Mouse (Mus musculus) liver, postnatal 0 days (tissue): Measurements from ENCODE around the gene Nanos1.

ENCODE experiments used
- CTCF ChIP-seq: sonication (generic); IDR thresholded peaks from 2 replicates; pipeline ENCODE4 v1.5.1; 2016; ENCODE audit warnings: antibody characterized with exemption, low read depth
- EP300 ChIP-seq: IDR thresholded peaks from 2 replicates; pipeline ENCODE4 v1.6.1; 2016; ENCODE audit warnings: antibody characterized with exemption, low read depth, mild to moderate bottlenecking

GRCm38 (mm10) chr19:60789452-60789851 lies 33.7 kb downstream of the Nanos1 start:
- no peak for TF ChIP-seq CTCF
- no peak for TF ChIP-seq EP300
